Mouse (Mus musculus) spleen, adult 10 weeks (tissue): Measurements from ENCODE around the gene Hnrnpr. TPM values are rescaled to one million over a fixed set of nuclear protein-coding genes. Genes with fewer than 3 reads are reported as not detected.

ENCODE experiments used
- polyA plus RNA-seq: library from polyadenylated mRNA; stranded (reverse); fragments of 350-450 nt; fragmentation: Illumina TruSeq; extraction: RNeasy Lipid Tissue Mini Kit (QIAGEN cat#74804); gene quantifications from one replicate; pipeline ENCODE4 v1.2.3, GENCODE M21; 2015; ENCODE audit warnings: low replicate concordance; ENCODE audit not compliant: insufficient read depth

The Hnrnpr gene
- 156 TPM for polyA plus RNA-seq

GRCm38 (mm10) chr4:136310229-136311041, at the start of gene Hnrnpr:
Gene Hnrnpr, plus strand, starts transcription at chr4:136310942.

GRCm38 (mm10) chr4:136284455-136284854, 26.3 kb upstream of the Hnrnpr start, which contains the start of gene Zfp46:
Gene Zfp46, plus strand, starts transcription at chr4:136284683.

Other genes starting within 250 kb of the Hnrnpr start
- 16.3 TPM for gene Id3, start 167.4 kb upstream of the Hnrnpr start, polyA plus RNA-seq
- gene E2f2, start 138.5 kb upstream of the Hnrnpr start, polyA plus RNA-seq: 33.0 TPM
- 1.0 TPM for gene Asap3, start 104.6 kb upstream of the Hnrnpr start, polyA plus RNA-seq
- gene Tcea3, start 63.2 kb upstream of the Hnrnpr start, polyA plus RNA-seq: 1.7 TPM
- gene Zfp46, start 26.3 kb upstream of the Hnrnpr start, polyA plus RNA-seq: 12.5 TPM
- not detected for gene Htr1d, start 112.6 kb downstream of the Hnrnpr start, polyA plus RNA-seq
- gene 6030445D17Rik, start 151.3 kb downstream of the Hnrnpr start, polyA plus RNA-seq: 0.80 TPM
- 12.1 TPM for gene Luzp1, start 158.8 kb downstream of the Hnrnpr start, polyA plus RNA-seq